Comparison of ENCODE assay signal across 9 mouse cellular contexts in genomic region chr7:143002679-143003078, GRCm38 (mm10). TPM values are rescaled to one million over a fixed set of nuclear protein-coding genes. Genes with fewer than 3 reads are reported as not detected.
DNase-seq lines count a peak whose midpoint lies in the region; ATAC-seq and TF ChIP-seq lines count a peak whose summit lies in the region.
"Had no signal": no experiment of that assay in that cellular context is flagged by ENCODE, and none has a peak within 500 bp of the region (broad histone marks: within the 10 kb centered on the region; RNA-seq: fewer than 3 reads in every experiment).

No protein-coding gene starts in this region.

- no peak overlapping the region for H3K9ac ChIP-seq in kidney, embryonic 14.5 days (ENCODE audit: low read depth, low read length)
- no peak overlapping the region for H3K9ac ChIP-seq in hindbrain, embryonic 13.5 days

- ATAC-seq in kidney, embryonic 14.5 days (ENCODE audit: low FRiP score, low TSS enrichment), result no peak
- ATAC-seq in G1E (ENCODE audit: extremely low read depth, insufficient number of reproducible peaks, low FRiP score, poor library complexity, severe bottlenecking), result no peak
- no peak for ATAC-seq in hindbrain, embryonic 13.5 days (ENCODE audit: low FRiP score)

- no peak for TF ChIP-seq CTCF in G1E (IDR thresholded peaks at IDR 0.05; ENCODE audit: low read depth, low read length)

- 0 out of 2 replicates have a peak, but pooled peaks cover 8% of the 10 kb centered on the region for H3K4me1 ChIP-seq in kidney, embryonic 14.5 days (ENCODE audit: control insufficient read depth, insufficient read depth, low read length)
- peaks cover 55% of the 10 kb centered on the region for H3K4me1 ChIP-seq in G1E (ENCODE audit: insufficient read depth, low read depth, low read length)
- peaks cover 2% of the 10 kb centered on the region; the same call in 1 of the 2 replicates for H3K4me1 ChIP-seq in hindbrain, embryonic 13.5 days (replicated peaks)

- H3K4me3 ChIP-seq in kidney, embryonic 14.5 days (ENCODE audit: low read length), result no peak overlapping the region
- H3K4me3 ChIP-seq in G1E (ENCODE audit: low read depth, low read length), result no peak overlapping the region
- H3K4me3 ChIP-seq in hindbrain, embryonic 13.5 days, result no peak overlapping the region

- 15% methylated on average over 3 of the region's 3 CpGs for WGBS in kidney, embryonic 14.5 days
- WGBS in hindbrain, embryonic 13.5 days, result 20% methylated on average over 3 of the region's 3 CpGs

- H3K36me3 ChIP-seq in kidney, embryonic 14.5 days (ENCODE audit: control insufficient read depth, insufficient read depth, low read length), result no peaks in the 10 kb centered on the region
- peaks cover 20% of the 10 kb centered on the region for H3K36me3 ChIP-seq in G1E (replicated peaks)
- no peaks in the 10 kb centered on the region for H3K36me3 ChIP-seq in hindbrain, embryonic 13.5 days

- H3K27ac ChIP-seq in kidney, embryonic 14.5 days (ENCODE audit: low read depth, low read length), result no peak overlapping the region
- no peak overlapping the region for H3K27ac ChIP-seq in hindbrain, embryonic 13.5 days

- no peaks in the 10 kb centered on the region for H3K27me3 ChIP-seq in kidney, embryonic 14.5 days (ENCODE audit: control insufficient read depth, insufficient read depth, low read length)
- no peaks in the 10 kb centered on the region for H3K27me3 ChIP-seq in G1E (ENCODE audit: insufficient read depth, low read length)
- H3K27me3 ChIP-seq in hindbrain, embryonic 13.5 days, result 0 out of 2 replicates have a peak, but pooled peaks cover 4% of the 10 kb centered on the region

- H3K4me2 ChIP-seq in kidney, embryonic 14.5 days (replicated peaks; ENCODE audit: low read depth, low read length), result no peak overlapping the region
- no peak overlapping the region for H3K4me2 ChIP-seq in hindbrain, embryonic 13.5 days

- no peaks in the 10 kb centered on the region for H3K9me3 ChIP-seq in kidney, embryonic 14.5 days (ENCODE audit: control insufficient read depth, low read length)
- H3K9me3 ChIP-seq in G1E (replicated peaks), result no peaks in the 10 kb centered on the region
- H3K9me3 ChIP-seq in hindbrain, embryonic 13.5 days, result no peaks in the 10 kb centered on the region

- DNase-seq in kidney, postnatal 4 days, result peak; percentile 47 to 60
- peak; percentile 46 for DNase-seq in G1E (ENCODE audit: low spot score)
- peak; percentile 53 for DNase-seq in c-Kit-positive CD71-negative TER-119-negative erythroid progenitor cells, embryonic 14.5 days (ENCODE audit: low read depth)
- DNase-seq in lung, postnatal 36 days, result peak; percentile 75
- DNase-seq in cerebellum, postnatal 36 days, result no peak
- no peak for DNase-seq in cerebellum, adult 9-10 months
- DNase-seq: cerebellum, postnatal 14 days had no signal

RNA-seq across cellular contexts. Expression of gene Tspan32, which starts 2.2 kb away (rescaled TPM):
- polyA plus RNA-seq in kidney, embryonic 14.5 days (2014; fragmentation: Nextera tagmentation; extraction: Ambion mirVana), result 0.79 and 0.97 TPM in 2 replicates
- total RNA-seq in G1E (2014; fragmentation: Nextera tagmentation) (104 and 119 TPM in 2 replicates), G1E (2017) (247 and 297 TPM in 2 replicates)
- 57.5 and 59.3 TPM in 2 replicates for polyA plus RNA-seq in G1E (2012)
- 0.65 and 1.2 TPM in 2 replicates for polyA plus RNA-seq in hindbrain, embryonic 13.5 days (2015; fragmentation: Nextera tagmentation; extraction: Ambion mirVana)

RNA-seq across cellular contexts. Expression of gene Ascl2, which starts 33.6 kb away (rescaled TPM):
- 0.43 and 0.67 TPM in 2 replicates for polyA plus RNA-seq in kidney, embryonic 14.5 days (2014; fragmentation: Nextera tagmentation; extraction: Ambion mirVana)
- total RNA-seq in G1E (2014; fragmentation: Nextera tagmentation) (not detected in 2 replicates), G1E (2017) (0.12 TPM in 1 of 2 replicates, not detected in the other)
- polyA plus RNA-seq in G1E (2012), result not detected in 2 replicates
- polyA plus RNA-seq in hindbrain, embryonic 13.5 days (2015; fragmentation: Nextera tagmentation; extraction: Ambion mirVana), result 0.44 and 0.48 TPM in 2 replicates

RNA-seq across cellular contexts. Expression of gene Cd81, which starts 49.9 kb away (rescaled TPM):
- 477 and 494 TPM in 2 replicates for polyA plus RNA-seq in kidney, embryonic 14.5 days (2014; fragmentation: Nextera tagmentation; extraction: Ambion mirVana)
- total RNA-seq in G1E (2014; fragmentation: Nextera tagmentation), result 166 and 192 TPM in 2 replicates
- total RNA-seq in G1E (2017), result 185 and 191 TPM in 2 replicates
- 152 and 187 TPM in 2 replicates for polyA plus RNA-seq in G1E (2012)
- 322 and 332 TPM in 2 replicates for polyA plus RNA-seq in hindbrain, embryonic 13.5 days (2015; fragmentation: Nextera tagmentation; extraction: Ambion mirVana)

Comparison
In these comparisons a context has a peak if more than half of its experiments do, and no peak if none do; other contexts are left out.
1. DNase-seq: peak in kidney, postnatal 4 days (2 of 2), G1E (single experiment), c-Kit-positive CD71-negative TER-119-negative erythroid progenitor cells, embryonic 14.5 days (single experiment) and lung, postnatal 36 days (single experiment); none in cerebellum, postnatal 36 days (0 of 2) and cerebellum, adult 9-10 months (single experiment).
2. RNA of gene Tspan32, which starts 2.2 kb away (polyA plus RNA-seq): 57.5 to 59.3 TPM in G1E; 0.65 to 1.2 TPM in hindbrain, embryonic 13.5 days and 0.79 to 0.97 TPM in kidney, embryonic 14.5 days; every median in the first group is over 10 times any median in the second.